Mouse (Mus musculus): ENCODE measurements around the gene Limk2.

GRCm38 (mm10) chr11:3294641-3295040 lies 114.3 kb downstream of the Limk2 start:
- no peak for TF ChIP-seq ZNF384 (IDR thresholded peaks at IDR 0.05; ENCODE audit: low read depth, low read length)
- TF ChIP-seq CHD2 (IDR thresholded peaks at IDR 0.05; ENCODE audit: low read depth, low read length), result no peak
- no peak for TF ChIP-seq MAFK (IDR thresholded peaks at IDR 0.05; ENCODE audit: insufficient read depth, low read depth, low read length)
